Mouse (Mus musculus): ENCODE results near the gene Pum3. TPM values are rescaled to one million over a fixed set of nuclear protein-coding genes. Genes with fewer than 3 reads are reported as not detected.

Gene Pum3
- polyA plus RNA-seq, 1 experiment from 2014 or later, result 76.1 TPM

DNA sequence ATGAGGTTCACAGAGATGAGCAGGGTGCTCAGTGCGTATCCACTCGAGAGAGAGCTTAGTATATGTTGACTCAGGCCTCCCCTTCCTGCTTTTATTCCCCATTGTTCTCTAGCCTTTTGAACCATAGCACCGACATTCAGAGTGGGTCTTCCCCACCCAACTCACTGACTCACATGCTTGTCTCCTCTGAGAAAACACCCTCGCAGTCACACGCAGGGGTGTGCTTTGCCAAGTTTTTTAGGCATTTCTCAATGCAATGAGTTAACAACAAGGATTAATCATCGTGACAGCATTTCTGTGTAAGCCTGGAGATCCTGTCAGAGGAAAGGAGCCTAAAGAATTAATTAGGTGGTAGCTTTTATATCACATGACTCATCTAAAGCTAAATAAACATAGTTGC is 77.9 kb downstream of the Pum3 start:
- H3K27ac ChIP-seq, result no peak overlapping the region
- no peak overlapping the region for H3K4me3 ChIP-seq
- H3K4me1 ChIP-seq, result no peaks in the 10 kb centered on the region
- no peaks in the 10 kb centered on the region for H3K27me3 ChIP-seq (replicated peaks)
- no peak overlapping the region for H3K9ac ChIP-seq
- no peak for ATAC-seq (ENCODE audit: low FRiP score, low read depth)
- no peaks in the 10 kb centered on the region for H3K9me3 ChIP-seq
- no peaks in the 10 kb centered on the region for H3K36me3 ChIP-seq
- H3K4me2 ChIP-seq (replicated peaks), result no peak overlapping the region
- WGBS, result 66% methylated on average over 6 of the region's 6 CpGs

DNA sequence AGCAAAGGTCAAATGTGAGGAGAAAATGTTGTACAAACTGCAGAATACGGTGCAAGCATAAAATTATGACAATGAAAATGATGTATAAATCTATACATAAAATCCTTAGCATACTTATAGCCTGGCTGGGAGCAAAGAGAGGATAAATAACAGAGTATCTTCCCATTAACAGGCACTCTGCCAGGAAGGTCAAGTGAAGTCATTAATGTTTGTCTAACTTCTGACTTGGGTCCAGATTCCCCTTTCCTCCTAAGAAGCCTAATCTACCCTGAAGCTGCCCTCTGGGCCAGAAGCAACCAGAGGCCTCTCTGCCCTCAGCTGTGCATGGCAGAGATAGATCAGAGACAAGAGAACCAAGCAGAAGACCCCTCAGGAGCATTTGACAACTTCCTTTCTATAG is 83.1 kb downstream of the Pum3 start:
- Histone ChIP-seq H3K9me3 (no peaks in the 10 kb centered on the region), H3K4me1 (no peaks in the 10 kb centered on the region), H3K4me3 (no peak overlapping the region), H3K36me3 (no peaks in the 10 kb centered on the region), H3K27me3 (replicated peaks) (no peaks in the 10 kb centered on the region), H3K27ac (no peak overlapping the region), H3K9ac (no peak overlapping the region), H3K4me2 (replicated peaks) (no peak overlapping the region)
- no peak for ATAC-seq (ENCODE audit: low FRiP score, low read depth)
- 89% methylated on average over 1 of the region's 1 CpGs for WGBS

Other genes starting within 250 kb of the Pum3 start
- 15.8 and 15.9 TPM in 2 replicates for gene Vldlr, start 213.3 kb downstream of the Pum3 start, polyA plus RNA-seq (2016; fragmentation: Nextera tagmentation; extraction: Ambion mirVana)
- 0.09 TPM in 1 of 2 replicates, not detected in the other for gene Kcnv2, start 107.2 kb downstream of the Pum3 start, polyA plus RNA-seq (2016; fragmentation: Nextera tagmentation; extraction: Ambion mirVana)

Data from neural tube, embryonic 12.5 days (tissue).